Comparison of ENCODE assay signal across 13 mouse cellular contexts in genomic region chr11:42941561-42941960, GRCm38 (mm10).
"Had no signal": no experiment of that assay in that cellular context is flagged by ENCODE, and none has a peak within 500 bp of the region (broad histone marks: within the 10 kb centered on the region; RNA-seq: fewer than 3 reads in every experiment).

No protein-coding gene starts in this region.

- H3K4me3 ChIP-seq: layer of hippocampus, adult 2 months; left cerebral cortex, adult 2 months; liver, embryonic 13.5 days; midbrain, embryonic 12.5 days; midbrain, embryonic 15.5 days had no signal

- H3K4me1 ChIP-seq: liver, embryonic 13.5 days; midbrain, embryonic 12.5 days; midbrain, embryonic 15.5 days had no signal

- H3K36me3 ChIP-seq: liver, embryonic 13.5 days; midbrain, embryonic 12.5 days; midbrain, embryonic 15.5 days had no signal

- H3K4me2 ChIP-seq: liver, embryonic 13.5 days; midbrain, embryonic 12.5 days; midbrain, embryonic 15.5 days had no signal

- H3K9ac ChIP-seq: liver, embryonic 13.5 days; midbrain, embryonic 12.5 days; midbrain, embryonic 15.5 days had no signal

- H3K9me3 ChIP-seq: liver, embryonic 13.5 days; midbrain, embryonic 12.5 days; midbrain, embryonic 15.5 days had no signal

- H3K27ac ChIP-seq: kidney, postnatal 0 days; layer of hippocampus, adult 2 months; left cerebral cortex, adult 2 months; liver, embryonic 13.5 days; macrophage; midbrain, embryonic 12.5 days; midbrain, embryonic 15.5 days had no signal

- H3K27me3 ChIP-seq: liver, embryonic 13.5 days; midbrain, embryonic 12.5 days; midbrain, embryonic 15.5 days had no signal

- ATAC-seq: midbrain, embryonic 15.5 days had no signal

- DNase-seq: layer of hippocampus, adult 9-11 months; layer of hippocampus, postnatal 36 days; liver, embryonic 13.5 days; lung, adult 2 months; retina, postnatal 1 day; thymus, adult 18-20 months; thymus, postnatal 36 days had no signal
